Mouse (Mus musculus): ENCODE measurements at regions not wholly inside any gene's neighbourhood (a gene's known extent, or its start where the extent isn't known, plus 50 kb on each side); places are given as distances from the start of the nearest gene placed in this dataset.

DNA sequence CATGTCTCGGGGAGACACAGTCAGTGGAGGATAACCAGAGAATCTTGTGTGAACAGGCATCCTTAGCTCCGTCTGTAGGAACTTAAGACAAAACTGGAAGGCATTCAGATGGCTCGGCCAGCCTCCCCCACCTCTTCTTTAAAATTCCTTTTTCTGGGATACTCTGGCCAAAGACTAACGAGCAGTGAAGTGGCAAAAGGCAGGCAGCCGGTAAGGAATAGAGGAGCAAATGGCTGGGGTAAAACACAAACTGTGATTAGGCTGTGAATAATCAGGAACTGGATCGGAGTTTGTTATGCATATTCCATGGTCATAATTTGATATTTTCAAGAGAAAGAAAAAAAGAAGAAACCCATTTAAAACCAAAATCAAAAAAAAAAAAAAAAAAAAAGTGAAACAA lies 287.8 kb upstream of the Vrk2 start:
- no peak for DNase-seq (ENCODE audit: low spot score)

Measured in ovary, postnatal 14 days (tissue).